Mouse (Mus musculus) megakaryocyte-erythroid progenitor cell, adult 5 weeks (primary cell): ENCODE data around the gene Hibadh. TPM values are rescaled to one million over a fixed set of nuclear protein-coding genes. Genes with fewer than 3 reads are reported as not detected.

Experiments
- polyA plus RNA-seq: library from polyadenylated mRNA; stranded (reverse); fragments of >175 nt; gene quantifications from 2 replicates; pipeline ENCODE4 v1.2.3, GENCODE M21; 2012

Gene Hibadh
- polyA plus RNA-seq: 12.9 and 14.4 TPM in 2 replicates

GRCm38 (mm10) chr6:52640224-52640712, at the start of gene Hibadh:
TSS of gene Hibadh (minus strand) at chr6:52640389.

Other genes with a start within 250 kb of the Hibadh start
- gene Tax1bp1, start 73.3 kb upstream of the Hibadh start, polyA plus RNA-seq: 31.8 and 35.2 TPM in 2 replicates